In the genomic region with DNA sequence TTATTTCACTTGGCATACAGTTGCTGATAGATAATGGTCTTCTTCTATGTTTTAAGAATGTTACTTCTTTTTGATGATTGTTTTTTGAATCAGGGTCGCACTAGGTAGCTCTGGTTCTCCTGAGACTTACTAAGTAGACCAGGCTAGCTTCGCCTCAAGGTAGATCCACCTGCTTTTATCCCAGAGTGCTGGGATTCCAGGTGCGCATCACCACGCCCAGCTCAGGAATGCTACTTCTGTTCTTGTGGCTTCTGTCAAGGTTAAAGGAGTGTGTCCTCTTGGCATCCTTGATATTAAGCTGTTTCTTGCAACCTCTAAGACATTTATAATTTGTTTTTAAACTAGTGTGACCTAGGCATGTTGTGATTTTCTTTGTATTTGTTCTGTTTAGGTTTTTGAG, we compare ENCODE assay signal across 26 mouse cellular contexts.
"Had no signal": no experiment of that assay in that cellular context is flagged by ENCODE, and none has a peak within 500 bp of the region (broad histone marks: within the 10 kb centered on the region; RNA-seq: fewer than 3 reads in every experiment).

No protein-coding gene starts in this region.

- H3K27me3 ChIP-seq: heart, embryonic 12.5 days; hindbrain, embryonic 12.5 days; limb, embryonic 12.5 days; liver, embryonic 13.5 days; liver, embryonic 15.5 days had no signal

- H3K27ac ChIP-seq: gastrocnemius, adult 2 months; heart, embryonic 10.5 days; hindbrain, embryonic 10.5 days; hindbrain, embryonic 12.5 days; hindbrain, embryonic 14.5 days; layer of hippocampus, adult 2 months; left cerebral cortex, adult 2 months; limb, embryonic 10.5 days; limb, embryonic 12.5 days; liver, embryonic 13.5 days; liver, embryonic 15.5 days had no signal

- H3K9me3 ChIP-seq: heart, embryonic 10.5 days; heart, embryonic 12.5 days; hindbrain, embryonic 10.5 days; hindbrain, embryonic 12.5 days; limb, embryonic 10.5 days; limb, embryonic 12.5 days; liver, embryonic 13.5 days; liver, embryonic 15.5 days had no signal

- DNase-seq: gastrocnemius, adult 2 months; gastrocnemius, postnatal 10 days; gastrocnemius, postnatal 25 days; heart, adult 18-20 months; heart, postnatal 10 days; heart, postnatal 4 days; kidney, adult 18-20 months; kidney, adult 8-10 months; kidney, postnatal 10 days; kidney, postnatal 25 days; kidney, postnatal 4 days; liver; liver, embryonic 13.5 days had no signal

- H3K9ac ChIP-seq: heart, embryonic 12.5 days; hindbrain, embryonic 12.5 days; hindbrain, embryonic 14.5 days; limb, embryonic 12.5 days; liver, embryonic 13.5 days; liver, embryonic 15.5 days had no signal

- ATAC-seq: hindbrain, embryonic 16.5 days; inflammation-experienced regulatory T-cells, adult 6 months; intestine, postnatal 0 days had no signal

- H3K4me3 ChIP-seq: gastrocnemius, adult 2 months; heart, embryonic 10.5 days; heart, embryonic 12.5 days; hindbrain, embryonic 10.5 days; hindbrain, embryonic 12.5 days; layer of hippocampus, adult 2 months; left cerebral cortex, adult 2 months; limb, embryonic 10.5 days; limb, embryonic 12.5 days; liver, embryonic 13.5 days; liver, embryonic 15.5 days had no signal

- H3K4me1 ChIP-seq: heart, embryonic 10.5 days; heart, embryonic 12.5 days; hindbrain, embryonic 10.5 days; hindbrain, embryonic 12.5 days; limb, embryonic 10.5 days; limb, embryonic 12.5 days; liver, embryonic 13.5 days; liver, embryonic 15.5 days had no signal
